Mouse (Mus musculus) heart, embryonic 16.5 days (tissue): ENCODE measurements at regions not wholly inside any gene's neighbourhood (a gene's known extent, or its start where the extent isn't known, plus 50 kb on each side); places are given as distances from the start of the nearest gene placed in this dataset.

Experiments
- ATAC-seq: fragments of 200-750 bp; cut with Nextera tagmentation; replicated peaks from 2 replicates; pipeline ENCODE4 v1.8.0; 2017; ENCODE audit warnings: moderate number of reproducible peaks; ENCODE audit not compliant: insufficient read depth, low FRiP score; ENCODE audit errors: extremely low read depth
- H3K27ac ChIP-seq: fragments of 300-500 bp; sonication (generic); 2 replicates; pipeline ENCODE4 v1.5.1; 2014; ENCODE audit warnings: mild to moderate bottlenecking, low read length, control low read depth, moderate library complexity
- H3K27me3 ChIP-seq: fragments of 300-500 bp; sonication (generic); 2 replicates; pipeline ENCODE4 v1.6.1; 2014; ENCODE audit warnings: low read length, mixed read lengths; ENCODE audit not compliant: control insufficient read depth, insufficient read depth
- H3K36me3 ChIP-seq: fragments of 300-500 bp; sonication (generic); 2 replicates; pipeline ENCODE4 v1.6.1; 2014; ENCODE audit not compliant: control insufficient read depth, insufficient read depth
- H3K4me1 ChIP-seq: fragments of 300-500 bp; sonication (generic); 2 replicates; pipeline ENCODE4 v1.6.1; 2014; ENCODE audit warnings: low read length, mixed read lengths; ENCODE audit not compliant: control insufficient read depth, insufficient read depth
- H3K4me2 ChIP-seq: fragments of 300-500 bp; sonication (generic); 2 replicates; pipeline ENCODE4 v1.6.1; 2014; ENCODE audit warnings: low read depth, mild to moderate bottlenecking, control low read depth, low read length
- H3K4me3 ChIP-seq: fragments of 300-500 bp; sonication (generic); 2 replicates; pipeline ENCODE4 v1.5.1; 2014; ENCODE audit warnings: mild to moderate bottlenecking, control low read depth, low read length
- H3K9ac ChIP-seq: fragments of 300-500 bp; sonication (generic); 2 replicates; pipeline ENCODE4 v1.6.1; 2014; ENCODE audit warnings: low read length, control low read depth
- H3K9me3 ChIP-seq: fragments of 300-500 bp; sonication (generic); replicated peaks from 2 replicates; pipeline ENCODE4 v1.6.1; 2016; ENCODE audit warnings: low read length; ENCODE audit not compliant: control insufficient read depth
- WGBS: fragments of 180-500 bp; shearing (Covaris S2); extraction: QIAGEN DNeasy Blood & Tissue Kit; methylation state at CpG from one replicate; pipeline ENCODE4 v1.1.7; 2014; 5-methylcytosine and 5-hydroxymethylcytosine counted together

DNA sequence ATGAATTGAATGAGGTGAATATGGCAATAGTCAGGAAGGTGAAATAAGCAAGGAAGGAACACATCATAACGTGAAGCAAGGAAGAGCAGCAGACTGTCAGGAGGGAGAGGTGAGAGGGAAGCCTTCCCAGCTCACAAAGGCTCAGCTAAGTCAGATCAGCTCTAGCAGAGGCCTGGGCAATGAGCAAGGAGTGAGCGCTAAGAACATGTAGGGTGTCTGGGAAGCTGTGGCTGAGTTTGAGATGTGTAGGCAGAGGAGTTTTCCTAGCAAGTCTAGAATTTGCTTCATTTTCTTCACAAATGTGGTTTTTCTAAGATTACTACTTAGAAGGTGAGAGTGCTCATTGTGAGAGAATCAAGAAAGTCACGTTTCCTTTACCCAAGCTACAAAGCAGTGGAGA lies 803.5 kb upstream of the Chrm3 start:
- H3K9me3 ChIP-seq = no peaks in the 10 kb centered on the region
- ATAC-seq = no peak
- no peak overlapping the region for H3K27ac ChIP-seq
- no peaks in the 10 kb centered on the region for H3K4me1 ChIP-seq
- H3K36me3 ChIP-seq = no peaks in the 10 kb centered on the region
- WGBS = 61% methylated on average over 3 of the region's 3 CpGs
- no peak overlapping the region for H3K4me3 ChIP-seq
- H3K9ac ChIP-seq = no peak overlapping the region
- H3K4me2 ChIP-seq = no peak overlapping the region
- no peaks in the 10 kb centered on the region for H3K27me3 ChIP-seq

DNA sequence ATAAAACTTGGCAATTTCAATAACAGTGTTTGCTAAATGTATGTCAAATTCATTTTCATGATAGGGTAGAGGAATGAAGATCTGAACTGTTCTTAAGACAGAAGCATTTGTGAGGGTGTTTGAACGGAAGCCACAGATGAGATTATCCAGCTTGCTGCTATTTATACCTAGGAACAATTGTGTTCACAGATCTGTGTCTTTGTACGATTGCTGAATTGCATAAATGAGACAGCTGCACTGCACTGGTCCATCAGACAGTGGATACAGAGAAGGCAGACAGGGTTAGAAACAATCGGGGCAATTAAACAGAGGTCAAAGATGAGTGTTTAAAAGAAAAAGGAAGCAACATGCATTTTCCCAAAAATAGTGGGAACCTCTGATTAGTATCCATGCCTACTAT lies 786.6 kb upstream of the Chrm3 start:
- no peak overlapping the region for H3K27ac ChIP-seq
- H3K4me2 ChIP-seq = no peak overlapping the region
- H3K4me1 ChIP-seq = no peaks in the 10 kb centered on the region
- no peak overlapping the region for H3K4me3 ChIP-seq
- H3K9ac ChIP-seq = no peak overlapping the region
- no peaks in the 10 kb centered on the region for H3K36me3 ChIP-seq
- ATAC-seq = no peak
- 65% methylated on average over 3 of the region's 3 CpGs for WGBS
- H3K27me3 ChIP-seq = no peaks in the 10 kb centered on the region
- 0 out of 2 replicates have a peak, but pooled peaks cover 2% of the 10 kb centered on the region for H3K9me3 ChIP-seq

DNA sequence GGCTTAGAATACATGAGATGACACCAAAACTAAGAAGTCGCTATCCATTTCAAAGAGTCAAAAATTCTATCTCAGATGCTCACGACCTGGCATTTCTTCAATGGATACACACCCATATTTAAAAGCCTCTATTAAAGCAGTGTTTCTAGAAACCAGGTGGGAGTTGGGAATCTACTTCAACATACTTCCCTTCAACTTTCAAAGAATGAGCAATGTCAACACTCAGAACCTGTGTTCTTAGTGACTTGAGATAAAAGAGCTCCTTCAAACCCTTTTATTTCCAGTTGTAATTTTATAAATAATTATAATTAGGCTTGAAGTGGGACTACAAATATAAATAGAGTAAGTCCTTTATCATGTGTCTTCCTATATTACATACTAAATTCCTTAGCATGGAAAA lies 747.0 kb upstream of the Chrm3 start:
- ATAC-seq = no peak
- no peak overlapping the region for H3K4me3 ChIP-seq
- H3K4me2 ChIP-seq = no peak overlapping the region
- no peaks in the 10 kb centered on the region for H3K27me3 ChIP-seq
- H3K4me1 ChIP-seq = no peaks in the 10 kb centered on the region
- WGBS = 70% methylated on average over 2 of the region's 2 CpGs
- H3K9me3 ChIP-seq = no peaks in the 10 kb centered on the region
- no peaks in the 10 kb centered on the region for H3K36me3 ChIP-seq
- H3K27ac ChIP-seq = no peak overlapping the region
- no peak overlapping the region for H3K9ac ChIP-seq

DNA sequence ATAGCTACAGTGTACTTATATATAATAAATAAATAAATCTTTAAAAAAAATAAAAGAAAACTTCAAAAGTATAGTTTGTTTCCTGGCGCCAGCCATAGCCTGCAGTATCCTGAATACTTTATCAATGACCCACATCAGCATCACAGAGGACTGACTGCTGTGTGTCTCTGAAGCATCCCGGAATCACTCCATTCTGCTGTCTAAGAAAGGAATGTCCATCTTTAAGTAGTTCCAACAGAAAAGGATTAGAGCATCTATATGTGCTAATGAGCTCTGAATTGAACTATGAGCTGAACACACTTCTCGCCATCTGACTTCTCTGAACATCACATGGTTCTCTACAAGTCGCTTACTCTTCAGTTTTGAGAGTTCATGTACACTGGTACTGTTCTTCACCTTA lies 745.8 kb upstream of the Chrm3 start:
- Histone ChIP-seq H3K4me2 (no peak overlapping the region), H3K36me3 (no peaks in the 10 kb centered on the region), H3K9me3 (no peaks in the 10 kb centered on the region), H3K4me1 (no peaks in the 10 kb centered on the region), H3K27me3 (no peaks in the 10 kb centered on the region), H3K27ac (no peak overlapping the region), H3K4me3 (no peak overlapping the region), H3K9ac (no peak overlapping the region)
- WGBS = 85% methylated on average over 4 of the region's 4 CpGs
- ATAC-seq = no peak

DNA sequence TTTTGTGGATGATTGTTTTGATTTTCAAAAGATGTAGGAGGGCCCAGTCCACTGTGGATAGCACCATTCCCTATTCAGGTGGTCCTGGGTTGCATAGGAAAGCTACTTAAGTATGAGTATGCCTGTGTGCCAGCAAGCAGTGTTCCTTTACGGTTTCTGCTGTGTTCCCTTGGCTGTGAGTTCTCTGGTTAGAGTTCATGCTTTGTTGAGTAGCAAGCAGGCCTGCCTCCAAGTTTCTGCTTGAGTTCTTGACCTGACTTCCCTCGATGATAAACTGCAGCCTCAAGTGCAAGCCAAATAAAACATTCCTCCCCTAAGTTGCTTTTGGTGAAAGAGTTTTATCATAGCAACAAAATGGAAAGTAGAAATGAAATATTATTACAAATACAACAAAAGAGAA lies 744.9 kb upstream of the Chrm3 start:
- no peak for ATAC-seq
- no peak overlapping the region for H3K4me3 ChIP-seq
- H3K4me2 ChIP-seq = no peak overlapping the region
- no peaks in the 10 kb centered on the region for H3K4me1 ChIP-seq
- H3K27ac ChIP-seq = no peak overlapping the region
- H3K9ac ChIP-seq = no peak overlapping the region
- no peaks in the 10 kb centered on the region for H3K27me3 ChIP-seq
- no peaks in the 10 kb centered on the region for H3K36me3 ChIP-seq
- WGBS = 52% methylated on average over 2 of the region's 2 CpGs
- H3K9me3 ChIP-seq = no peaks in the 10 kb centered on the region

DNA sequence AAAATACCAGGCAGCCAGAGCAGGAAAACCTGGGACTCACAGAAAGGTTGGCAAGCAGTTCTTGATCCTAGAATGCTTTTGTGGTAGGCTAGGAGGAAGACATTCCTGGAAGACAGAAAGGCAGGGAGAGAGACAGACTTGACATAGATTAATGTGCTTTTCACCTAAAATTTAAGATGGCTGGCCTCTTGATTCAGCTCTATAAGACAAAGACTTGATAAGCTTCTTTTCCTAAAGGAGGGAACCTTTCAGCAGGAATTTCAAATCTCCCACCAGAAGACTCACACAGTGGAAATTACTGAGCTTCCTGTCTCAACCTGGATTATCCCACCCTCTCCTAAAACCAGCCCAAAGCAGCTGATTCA lies 738.9 kb upstream of the Chrm3 start:
- Histone ChIP-seq H3K4me1 (no peaks in the 10 kb centered on the region), H3K27me3 (no peaks in the 10 kb centered on the region), H3K9ac (no peak overlapping the region), H3K27ac (no peak overlapping the region), H3K36me3 (no peaks in the 10 kb centered on the region), H3K4me2 (no peak overlapping the region), H3K9me3 (no peaks in the 10 kb centered on the region), H3K4me3 (no peak overlapping the region)
- ATAC-seq = no peak

DNA sequence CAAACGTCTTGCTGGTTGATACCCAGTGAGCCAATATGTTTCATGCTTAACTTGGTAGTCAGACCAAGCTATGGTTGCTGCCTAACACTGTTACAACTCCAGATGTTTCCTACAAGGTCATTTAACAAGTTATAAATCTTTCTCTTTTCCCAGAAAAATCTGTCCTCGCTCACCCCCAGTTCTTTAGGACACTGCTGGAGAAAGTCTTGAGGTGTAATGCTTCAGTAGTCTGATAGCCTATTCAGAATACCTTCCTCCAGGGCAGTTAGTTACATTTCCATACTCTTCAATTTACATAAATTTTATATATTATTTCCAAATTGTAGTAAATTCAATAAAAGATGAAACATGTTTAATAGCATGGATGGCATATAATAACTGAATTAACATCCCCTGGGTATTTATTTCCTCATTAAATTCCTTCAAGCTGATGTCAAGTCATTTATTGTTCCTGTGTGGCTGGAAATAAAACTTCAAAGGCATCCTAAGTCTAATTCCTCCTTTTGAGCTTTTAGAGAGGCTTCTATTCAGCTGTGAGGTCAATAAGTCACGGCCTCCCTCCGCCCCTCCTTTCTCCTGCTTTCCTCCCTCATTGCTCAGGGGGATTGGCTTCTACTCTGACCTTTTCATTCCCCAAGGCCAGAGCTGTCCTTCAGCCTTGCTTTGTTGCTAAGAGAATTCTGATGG lies 738.4 kb upstream of the Chrm3 start:
- Histone ChIP-seq H3K36me3 (no peaks in the 10 kb centered on the region), H3K4me2 (no peak overlapping the region), H3K4me3 (no peak overlapping the region), H3K27ac (no peak overlapping the region), H3K9ac (no peak overlapping the region), H3K4me1 (no peaks in the 10 kb centered on the region), H3K27me3 (no peaks in the 10 kb centered on the region), H3K9me3 (no peaks in the 10 kb centered on the region)
- no peak for ATAC-seq
- WGBS = 60% methylated on average over 4 of the region's 4 CpGs

DNA sequence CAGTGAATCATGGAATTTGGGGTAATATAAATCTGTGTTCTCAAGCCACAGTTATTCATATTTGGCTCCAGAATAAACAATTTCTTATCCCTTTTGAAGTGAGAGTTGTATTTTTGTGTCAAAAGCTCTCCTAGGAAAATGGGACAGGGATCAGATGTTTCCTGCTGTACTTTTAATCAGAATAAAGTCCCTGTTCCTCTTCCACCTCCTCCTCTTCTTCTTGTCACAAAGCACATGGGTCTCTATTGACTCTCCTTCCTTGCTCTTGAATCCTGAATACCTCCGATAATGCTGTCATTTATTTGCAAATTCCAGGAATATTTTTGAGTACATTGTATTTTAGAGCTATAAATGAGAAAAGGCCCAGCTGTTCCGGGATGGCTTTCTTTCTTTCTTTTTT lies 732.3 kb upstream of the Chrm3 start:
- Histone ChIP-seq H3K9me3 (peaks cover 6% of the 10 kb centered on the region), H3K4me2 (no peak overlapping the region), H3K9ac (no peak overlapping the region), H3K4me1 (no peaks in the 10 kb centered on the region), H3K27ac (no peak overlapping the region), H3K27me3 (no peaks in the 10 kb centered on the region), H3K4me3 (no peak overlapping the region), H3K36me3 (no peaks in the 10 kb centered on the region)
- 59% methylated on average over 2 of the region's 2 CpGs for WGBS
- ATAC-seq = no peak
